Mouse (Mus musculus): Measurements from ENCODE around the gene Taf12.

- no peak for TF ChIP-seq CTCF (IDR thresholded peaks at IDR 0.05; ENCODE audit: control insufficient read depth, insufficient read depth, insufficient replicate concordance, low read depth, low read length)
- no peak for TF ChIP-seq POLR2A (IDR thresholded peaks at IDR 0.05; ENCODE audit: control insufficient read depth, low read depth, low read length)
Measured at GRCm38 (mm10) chr4:132234710-132235109, 39.5 kb upstream of the Taf12 start.
